Mouse (Mus musculus) layer of hippocampus, postnatal 10 days (tissue): ENCODE data around the gene Sec61b. TPM values are rescaled to one million over a fixed set of nuclear protein-coding genes. Genes with fewer than 3 reads are reported as not detected.

Source experiments
- DNase-seq, 2 experiments: peaks; one replicate each; pipeline ENCODE4 v3.0.0; 2021; ENCODE audit warnings: low spot score in 2 of 2
- total RNA-seq, 2 experiments: library from RNA; stranded (reverse); gene quantifications; 2 replicates each; pipeline ENCODE4 v1.2.3; 2021

Sec61b gene
- total RNA-seq, 2 experiments from 2014 or later, result 71.5 to 74.1 TPM

- DNase-seq, result no peak
Observed at GRCm38 (mm10) chr4:47480095-47480494, 5.6 kb downstream of the Sec61b start.

- no peak for DNase-seq
Observed at GRCm38 (mm10) chr4:47480576-47480975, 6.1 kb downstream of the Sec61b start.

GRCm38 (mm10) chr4:47491243-47491642 is 16.8 kb downstream of the Sec61b start:
- DNase-seq, result no peak

GRCm38 (mm10) chr4:47492311-47493086 is 18.0 kb downstream of the Sec61b start:
- no peak for DNase-seq

- no peak for DNase-seq
Observed at GRCm38 (mm10) chr4:47493456-47493855, 19.0 kb downstream of the Sec61b start.

- DNase-seq, result no peak
Observed at GRCm38 (mm10) chr4:47494137-47494536, 19.7 kb downstream of the Sec61b start.

GRCm38 (mm10) chr4:47494686-47495085 is 20.2 kb downstream of the Sec61b start:
- no peak for DNase-seq

- no peak for DNase-seq
Observed at GRCm38 (mm10) chr4:47497811-47498385, 23.4 kb downstream of the Sec61b start.

GRCm38 (mm10) chr4:47499121-47499545 is 24.7 kb downstream of the Sec61b start:
- no peak for DNase-seq

- DNase-seq, result peak; percentile 48 to 53
Observed at GRCm38 (mm10) chr4:47502546-47502971, 28.1 kb downstream of the Sec61b start.

GRCm38 (mm10) chr4:47503045-47503444 is 28.6 kb downstream of the Sec61b start:
- DNase-seq, result no peak

- no peak for DNase-seq
Observed at GRCm38 (mm10) chr4:47504841-47505517, 30.5 kb downstream of the Sec61b start.

- peak; percentile 56 to 58 for DNase-seq
Observed at GRCm38 (mm10) chr4:47518551-47519181, 44.2 kb downstream of the Sec61b start.

- DNase-seq, result no peak
Observed at GRCm38 (mm10) chr4:47520076-47520475, 45.6 kb downstream of the Sec61b start.

- peak; percentile 46 to 63 for DNase-seq
Observed at GRCm38 (mm10) chr4:47521884-47522605, 47.6 kb downstream of the Sec61b start.

- no peak for DNase-seq
Observed at GRCm38 (mm10) chr4:47529866-47530265, 55.4 kb downstream of the Sec61b start.

Other genes starting within 250 kb of the Sec61b start
- 10 to 100 TPM; 24.3 to 26.8 TPM for gene Tgfbr1, start 121.4 kb upstream of the Sec61b start, total RNA-seq
- gene Alg2, start 325 bp upstream of the Sec61b start, total RNA-seq, result 100 to 1,000 TPM; 188 to 194 TPM